Mouse (Mus musculus) heart, postnatal 0 days (tissue): ENCODE measurements around the gene Tubb2a.

Source experiments
- CTCF ChIP-seq: IDR thresholded peaks from 2 replicates; pipeline ENCODE4 v1.5.1; 2016; ENCODE audit warnings: antibody characterized with exemption, control low read depth, low read depth
- EP300 ChIP-seq: IDR thresholded peaks from 2 replicates; pipeline ENCODE4 v1.6.1; 2016; ENCODE audit warnings: antibody characterized with exemption, low read depth

DNA sequence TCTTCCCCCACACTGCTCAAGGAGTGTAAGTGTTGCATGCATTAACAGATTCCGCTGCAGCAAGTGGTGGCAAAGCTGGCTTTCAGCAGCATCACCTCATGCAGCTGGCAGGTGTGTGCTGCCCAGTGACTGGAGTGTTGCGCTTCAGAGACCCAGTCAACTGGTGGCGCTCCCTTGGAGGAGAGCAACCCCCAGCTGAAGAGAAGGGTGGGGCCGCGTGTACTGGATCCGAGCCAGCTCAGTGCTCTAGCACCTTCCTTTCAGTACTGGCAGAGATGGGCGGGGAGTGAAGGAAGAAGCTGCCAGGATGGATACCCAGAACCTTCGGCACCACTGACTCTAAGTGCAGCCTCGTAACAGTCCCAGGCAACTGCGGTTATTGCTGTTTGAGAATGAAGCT lies 15.3 kb downstream of the Tubb2a start:
- TF ChIP-seq CTCF (no peak), EP300 (no peak)
